Mouse (Mus musculus): ENCODE data around the gene Birc5. TPM values are rescaled to one million over a fixed set of nuclear protein-coding genes. Genes with fewer than 3 reads are reported as not detected.
A peak's percentile ranks its signal among the peaks of the same experiment; 100 is the strongest.

The Birc5 gene
- polyA plus RNA-seq, 1 experiment: 183 TPM

DNA sequence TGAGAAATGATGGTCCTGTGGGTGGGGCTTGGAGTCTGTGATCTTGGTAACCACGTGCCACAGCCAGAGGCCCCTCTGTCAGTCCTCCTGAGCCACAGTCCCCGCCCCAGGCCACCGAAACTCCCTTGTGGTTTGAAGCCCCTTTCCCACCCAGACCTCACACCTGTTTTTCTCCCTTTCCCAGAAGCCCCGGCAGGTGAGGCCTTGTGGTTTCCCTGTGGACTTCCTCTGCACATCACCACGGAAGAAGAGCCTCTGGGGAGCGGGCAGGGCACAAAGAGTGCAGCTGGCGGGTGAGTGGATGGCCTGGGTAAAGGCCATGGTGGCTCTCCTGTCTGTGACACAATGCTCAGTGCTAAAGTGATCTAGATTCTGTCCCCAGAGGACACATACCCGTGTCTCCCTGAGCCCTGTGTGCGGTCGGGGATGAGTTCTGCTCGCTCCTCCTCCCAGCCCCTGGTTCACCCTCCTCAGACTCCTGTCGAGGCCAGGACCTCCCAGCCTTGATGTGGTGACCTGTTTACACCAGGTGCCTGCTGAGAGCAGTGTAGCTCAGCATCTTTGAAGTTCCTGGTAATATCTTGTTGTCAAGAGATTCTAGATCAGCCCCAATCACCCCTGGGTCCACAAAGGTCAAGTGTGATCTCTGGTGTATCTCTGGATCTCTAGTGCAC is 23.0 kb downstream of the Birc5 start:
- Histone ChIP-seq H3K9ac (ENCODE audit: low read depth, poor library complexity, severe bottlenecking) (no peak overlapping the region), H3K4me3 (ENCODE audit: low read depth, low read length) (no peak overlapping the region)

DNA sequence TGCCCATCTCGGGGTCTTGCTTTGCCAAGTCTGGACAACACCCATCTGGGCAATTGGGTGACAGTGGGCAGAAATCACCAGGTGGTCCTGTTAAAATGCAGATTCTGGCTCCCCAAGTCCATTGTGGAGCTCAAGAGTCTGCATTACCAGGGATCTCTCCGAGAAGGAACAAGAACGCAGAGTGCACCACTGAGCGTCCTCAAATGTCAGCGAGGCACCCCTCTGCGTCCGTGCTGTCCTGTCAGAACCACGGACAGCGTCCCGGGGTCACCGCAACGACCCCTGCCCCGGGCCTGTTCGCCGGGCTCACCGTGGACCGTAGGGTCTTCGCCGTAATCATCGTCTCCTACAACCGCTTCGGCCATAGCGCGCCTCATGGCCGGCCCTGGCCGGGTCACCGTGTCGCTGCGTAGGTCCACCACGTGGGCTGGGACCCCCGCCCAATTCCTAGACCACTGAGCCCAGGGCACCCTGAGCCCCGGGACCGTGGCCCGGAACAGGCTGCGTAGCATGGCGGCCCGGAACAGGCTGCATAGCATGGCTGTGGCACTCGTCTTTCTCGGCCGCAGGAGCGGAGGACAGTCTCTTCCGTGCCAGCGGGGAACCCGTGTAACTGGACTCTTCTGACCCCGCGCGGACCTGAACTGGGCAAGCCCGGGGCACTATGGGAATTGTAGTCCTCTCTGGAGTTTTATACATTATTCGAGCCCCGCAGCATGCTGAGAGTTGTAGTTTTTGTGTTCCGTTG is 24.0 kb downstream of the Birc5 start, which contains the start of gene Tha1:
Tha1 (minus strand) TSS at position 621 of the 748 bp plus-strand sequence.
- Histone ChIP-seq H3K9me3 (replicated peaks; ENCODE audit: control insufficient read depth, insufficient read depth, low read length, poor library complexity, severe bottlenecking) (no peaks in the 10 kb centered on the region), H3K27me3 (ENCODE audit: control insufficient read depth, insufficient read depth, low read length, poor library complexity, severe bottlenecking) (no peaks in the 10 kb centered on the region), H3K9ac (ENCODE audit: low read depth, poor library complexity, severe bottlenecking) (peak within 1 kb of the TSS; percentile 52), H3K36me3 (ENCODE audit: control insufficient read depth, insufficient read depth, low read length, poor library complexity, severe bottlenecking) (no peaks in the 10 kb centered on the region), H3K4me3 (ENCODE audit: low read depth, low read length) (peak within 1 kb of the TSS; percentile 80), H3K27ac (ENCODE audit: insufficient read depth, low read length) (no peak within 1 kb of the TSS), H3K4me1 (ENCODE audit: control insufficient read depth, insufficient read depth, low read length) (peaks cover 8% of the 10 kb centered on the region)
- no peak for TF ChIP-seq CTCF (IDR thresholded peaks at IDR 0.05; ENCODE audit: low read depth, low read length)
- no peak for TF ChIP-seq EP300 (IDR thresholded peaks at IDR 0.05; ENCODE audit: insufficient read depth, low read depth, low read length)
- TF ChIP-seq POLR2A (IDR thresholded peaks at IDR 0.05; ENCODE audit: insufficient read depth, low read length): no peak

More for the DNA sequence above, 23.0 kb downstream of the Birc5 start:
- Histone ChIP-seq H3K4me1 (ENCODE audit: control insufficient read depth, insufficient read depth, low read length) (peaks cover 6% of the 10 kb centered on the region), H3K36me3 (ENCODE audit: control insufficient read depth, insufficient read depth, low read length, poor library complexity, severe bottlenecking) (no peaks in the 10 kb centered on the region), H3K27ac (ENCODE audit: insufficient read depth, low read length) (no peak overlapping the region), H3K27me3 (ENCODE audit: control insufficient read depth, insufficient read depth, low read length, poor library complexity, severe bottlenecking) (no peaks in the 10 kb centered on the region), H3K9me3 (replicated peaks; ENCODE audit: control insufficient read depth, insufficient read depth, low read length, poor library complexity, severe bottlenecking) (no peaks in the 10 kb centered on the region)
- no peak for TF ChIP-seq CTCF (IDR thresholded peaks at IDR 0.05; ENCODE audit: low read depth, low read length)
- TF ChIP-seq EP300 (IDR thresholded peaks at IDR 0.05; ENCODE audit: insufficient read depth, low read depth, low read length): no peak
- no peak for TF ChIP-seq POLR2A (IDR thresholded peaks at IDR 0.05; ENCODE audit: insufficient read depth, low read length)

DNA sequence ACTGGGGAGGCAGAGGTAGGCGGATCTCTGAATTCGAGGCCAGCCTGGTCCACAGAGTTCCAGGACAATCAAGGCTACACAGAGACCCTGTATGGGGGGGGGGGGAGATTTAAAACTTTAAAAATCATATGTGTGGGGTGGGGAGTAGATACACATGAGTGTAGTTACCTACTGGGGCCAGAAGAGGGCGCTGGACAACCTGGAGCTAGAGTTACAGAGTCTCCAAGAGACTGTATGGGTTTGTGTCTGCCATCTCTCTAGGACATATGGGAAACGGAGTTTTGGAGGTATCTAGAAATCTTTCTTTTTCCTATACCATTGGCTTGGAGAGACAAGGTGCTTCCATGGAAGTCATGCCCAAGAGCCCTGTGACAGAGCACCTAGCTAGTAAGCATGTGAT is 25.4 kb downstream of the Birc5 start:
- Histone ChIP-seq H3K4me1 (ENCODE audit: control insufficient read depth, insufficient read depth, low read length) (peaks cover 8% of the 10 kb centered on the region), H3K9ac (ENCODE audit: low read depth, poor library complexity, severe bottlenecking) (peak overlapping the region; percentile 7; the same call in 1 of the 2 replicates), H3K27ac (ENCODE audit: insufficient read depth, low read length) (no peak overlapping the region), H3K36me3 (ENCODE audit: control insufficient read depth, insufficient read depth, low read length, poor library complexity, severe bottlenecking) (no peaks in the 10 kb centered on the region), H3K9me3 (replicated peaks; ENCODE audit: control insufficient read depth, insufficient read depth, low read length, poor library complexity, severe bottlenecking) (no peaks in the 10 kb centered on the region), H3K27me3 (ENCODE audit: control insufficient read depth, insufficient read depth, low read length, poor library complexity, severe bottlenecking) (no peaks in the 10 kb centered on the region), H3K4me3 (ENCODE audit: low read depth, low read length) (no peak overlapping the region)
- TF ChIP-seq CTCF (IDR thresholded peaks at IDR 0.05; ENCODE audit: low read depth, low read length) (peak; percentile 24), POLR2A (IDR thresholded peaks at IDR 0.05; ENCODE audit: insufficient read depth, low read length) (no peak)

DNA sequence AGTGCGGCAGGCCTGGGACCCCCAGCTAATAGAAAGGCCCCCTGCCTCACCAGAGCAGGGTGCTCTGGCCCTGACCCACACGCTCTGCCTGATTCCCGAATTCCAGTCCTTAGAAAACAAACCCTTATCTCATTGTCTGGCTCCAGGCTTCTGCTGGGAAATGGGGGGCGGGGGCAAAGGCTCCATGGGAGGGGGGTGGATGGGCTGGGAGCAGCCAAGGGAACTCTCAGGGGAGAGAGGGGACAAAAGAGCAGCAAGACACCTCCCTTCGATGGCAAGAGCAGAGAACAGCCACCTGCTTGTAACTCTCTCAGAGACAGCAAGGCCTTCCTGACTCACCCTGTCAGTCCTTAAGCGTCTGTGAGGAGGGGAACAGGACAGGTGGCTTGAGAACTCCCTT is 26.6 kb downstream of the Birc5 start:
- H3K4me3 ChIP-seq (ENCODE audit: low read depth, low read length): peak overlapping the region; percentile 3; the same call in 1 of the 2 replicates
- TF ChIP-seq EP300 (IDR thresholded peaks at IDR 0.05; ENCODE audit: insufficient read depth, low read depth, low read length) (peak; percentile 76), CTCF (IDR thresholded peaks at IDR 0.05; ENCODE audit: low read depth, low read length) (no peak)
- no peaks in the 10 kb centered on the region for H3K36me3 ChIP-seq (ENCODE audit: control insufficient read depth, insufficient read depth, low read length, poor library complexity, severe bottlenecking)
- H3K9ac ChIP-seq (ENCODE audit: low read depth, poor library complexity, severe bottlenecking): peak overlapping the region; percentile 7
- no peaks in the 10 kb centered on the region for H3K9me3 ChIP-seq (replicated peaks; ENCODE audit: control insufficient read depth, insufficient read depth, low read length, poor library complexity, severe bottlenecking)
- peak overlapping the region; percentile 80 for H3K27ac ChIP-seq (ENCODE audit: insufficient read depth, low read length)
- H3K27me3 ChIP-seq (ENCODE audit: control insufficient read depth, insufficient read depth, low read length, poor library complexity, severe bottlenecking): no peaks in the 10 kb centered on the region
- H3K4me1 ChIP-seq (ENCODE audit: control insufficient read depth, insufficient read depth, low read length): peaks cover 11% of the 10 kb centered on the region

DNA sequence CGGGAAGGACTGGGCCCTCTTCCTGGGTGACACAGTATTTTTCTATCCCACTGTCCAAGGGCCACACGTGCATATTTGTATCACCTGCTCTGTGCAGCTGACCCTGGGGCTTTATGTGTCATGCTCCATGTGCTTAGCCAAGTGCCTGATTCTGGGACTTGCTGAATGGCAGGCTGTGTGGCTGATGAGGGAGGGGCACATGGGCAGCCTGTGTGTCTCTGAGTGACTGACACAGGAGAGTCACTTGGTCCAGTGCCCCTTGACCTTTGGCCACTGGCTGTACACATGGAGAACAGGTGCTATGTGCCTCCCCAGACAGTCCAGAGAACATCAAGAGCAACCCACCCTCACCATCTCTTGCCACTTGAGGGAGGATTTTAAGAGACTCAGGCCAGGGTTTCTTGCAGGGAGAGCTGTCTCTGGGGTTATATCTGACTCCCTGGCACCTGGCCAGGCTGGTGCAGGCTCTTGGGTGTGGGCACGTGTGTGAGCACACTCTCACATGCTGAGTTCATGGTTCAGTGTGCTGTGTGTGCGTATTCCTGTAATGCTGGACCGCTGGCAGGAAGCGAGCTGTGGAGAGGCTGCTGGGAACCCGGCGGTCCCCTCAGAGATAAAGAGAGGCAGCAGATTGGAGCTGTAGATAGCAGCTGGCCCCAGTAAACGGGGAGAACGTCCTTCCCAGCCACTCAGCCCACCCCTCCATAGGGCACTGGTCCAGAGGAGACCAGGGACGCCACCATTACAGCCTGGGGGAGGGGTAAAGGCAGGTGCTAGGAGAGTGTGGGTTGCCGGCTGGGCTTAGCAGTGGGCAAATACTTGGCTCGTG is 29.1 kb downstream of the Birc5 start:
- Histone ChIP-seq H3K9me3 (replicated peaks; ENCODE audit: control insufficient read depth, insufficient read depth, low read length, poor library complexity, severe bottlenecking) (no peaks in the 10 kb centered on the region), H3K27me3 (ENCODE audit: control insufficient read depth, insufficient read depth, low read length, poor library complexity, severe bottlenecking) (no peaks in the 10 kb centered on the region), H3K36me3 (ENCODE audit: control insufficient read depth, insufficient read depth, low read length, poor library complexity, severe bottlenecking) (no peaks in the 10 kb centered on the region), H3K4me1 (ENCODE audit: control insufficient read depth, insufficient read depth, low read length) (peaks cover 11% of the 10 kb centered on the region), H3K9ac (ENCODE audit: low read depth, poor library complexity, severe bottlenecking) (peak overlapping the region; percentile 36; the same call in 1 of the 2 replicates), H3K27ac (ENCODE audit: insufficient read depth, low read length) (no peak overlapping the region), H3K4me3 (ENCODE audit: low read depth, low read length) (peak overlapping the region; percentile 25; the same call in 1 of the 2 replicates)
- TF ChIP-seq POLR2A (IDR thresholded peaks at IDR 0.05; ENCODE audit: insufficient read depth, low read length) (no peak), CTCF (IDR thresholded peaks at IDR 0.05; ENCODE audit: low read depth, low read length) (no peak), EP300 (IDR thresholded peaks at IDR 0.05; ENCODE audit: insufficient read depth, low read depth, low read length) (no peak)
